Mouse (Mus musculus): ENCODE measurements around the gene 3110082J24Rik.

The 3110082J24Rik gene

GRCm38 (mm10) chr5:30115718-30116117 lies 9.8 kb upstream of the 3110082J24Rik start:
- no peak for DNase-seq

GRCm38 (mm10) chr5:30114761-30115140 lies 8.9 kb upstream of the 3110082J24Rik start:
- DNase-seq, result no peak

GRCm38 (mm10) chr5:30113881-30114760 lies 8.2 kb upstream of the 3110082J24Rik start:
- DNase-seq, result peak; percentile 80

GRCm38 (mm10) chr5:30112533-30113068 lies 6.7 kb upstream of the 3110082J24Rik start:
- DNase-seq, result no peak

- no peak for DNase-seq
Observed at GRCm38 (mm10) chr5:30111771-30112170, 5.9 kb upstream of the 3110082J24Rik start.

- peak; percentile 50 for DNase-seq
Observed at GRCm38 (mm10) chr5:30111126-30111525, 5.2 kb upstream of the 3110082J24Rik start.

- DNase-seq, result no peak
Observed at GRCm38 (mm10) chr5:30110371-30111060, 4.6 kb upstream of the 3110082J24Rik start.

- DNase-seq, result no peak
Observed at GRCm38 (mm10) chr5:30109899-30110298, 4.0 kb upstream of the 3110082J24Rik start.

GRCm38 (mm10) chr5:30108233-30108632 lies 2.3 kb upstream of the 3110082J24Rik start:
- no peak for DNase-seq

- DNase-seq, result no peak
Observed at GRCm38 (mm10) chr5:30107611-30108041, 1.7 kb upstream of the 3110082J24Rik start.

- DNase-seq, result no peak
Observed at GRCm38 (mm10) chr5:30107186-30107585, 1.3 kb upstream of the 3110082J24Rik start.

- no peak for DNase-seq
Observed at GRCm38 (mm10) chr5:30106756-30107155, 870 bp upstream of the 3110082J24Rik start.

GRCm38 (mm10) chr5:30104841-30105667 lies 832 bp downstream of the 3110082J24Rik start, which contains the start of gene Garem2:
TSS of gene Garem2 (plus strand) at chr5:30105161.
- no peak for DNase-seq

GRCm38 (mm10) chr5:30104339-30104738 lies 1.5 kb downstream of the 3110082J24Rik start:
- peak; percentile 56 for DNase-seq

- no peak for DNase-seq
Observed at GRCm38 (mm10) chr5:30103340-30103739, 2.5 kb downstream of the 3110082J24Rik start.

- no peak for DNase-seq
Observed at GRCm38 (mm10) chr5:30098260-30098659, 7.6 kb downstream of the 3110082J24Rik start.

GRCm38 (mm10) chr5:30095731-30096130 lies 10.2 kb downstream of the 3110082J24Rik start:
- DNase-seq, result no peak

GRCm38 (mm10) chr5:30094399-30094798 lies 11.5 kb downstream of the 3110082J24Rik start:
- no peak for DNase-seq

GRCm38 (mm10) chr5:30092701-30093100 lies 13.2 kb downstream of the 3110082J24Rik start:
- no peak for DNase-seq

GRCm38 (mm10) chr5:30072825-30073821 lies 32.8 kb downstream of the 3110082J24Rik start, which contains the start of gene Tyms:
TSS of gene Tyms (minus strand) at chr5:30073617.
- peak; percentile 87 for DNase-seq

GRCm38 (mm10) chr5:30072377-30072776 lies 33.5 kb downstream of the 3110082J24Rik start:
- DNase-seq, result no peak

Measured in kidney, postnatal 14 days (tissue).